Mouse (Mus musculus) cerebellum, adult 2 months (tissue): ENCODE data around the gene Uaca.

Experiments
- CTCF ChIP-seq: fragments of 200-500 bp; IDR thresholded peaks from 2 replicates; pipeline ENCODE4 v1.5.1; 2011; ENCODE audit warnings: low read depth, mild to moderate bottlenecking, control low read depth, low read length, moderate library complexity, borderline replicate concordance; ENCODE audit not compliant: insufficient read depth
- POLR2A ChIP-seq: fragments of 200-500 bp; IDR thresholded peaks from 2 replicates; pipeline ENCODE4 v1.6.1; 2011; ENCODE audit warnings: low read length, control low read depth, borderline replicate concordance; ENCODE audit not compliant: insufficient read depth

DNA sequence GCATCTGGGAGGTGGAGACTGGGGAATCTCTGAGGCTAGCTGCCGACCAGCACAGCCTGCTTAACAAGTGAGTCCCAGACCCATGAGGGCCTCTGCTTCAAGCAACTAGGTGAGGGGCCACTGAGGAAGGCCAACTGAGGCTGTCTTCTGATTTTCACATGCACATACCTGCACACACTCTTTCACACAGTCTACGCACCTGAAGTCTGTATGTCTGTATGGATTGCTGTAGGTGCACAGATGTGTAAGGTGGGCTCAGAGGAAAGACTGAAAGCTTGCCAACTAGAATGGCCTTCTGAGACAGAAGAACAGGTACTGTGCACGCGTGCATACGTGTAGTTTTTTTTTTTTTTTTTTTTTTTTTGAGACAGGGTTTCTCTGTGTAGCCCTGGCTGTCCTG lies 8.0 kb downstream of the Uaca start:
- TF ChIP-seq POLR2A (no peak), CTCF (no peak)
